Mouse (Mus musculus) embryonic fibroblast, embryonic 13.5 days (primary cell): ENCODE data around the gene Cdadc1.

Experiments used
- CTCF ChIP-seq: IDR thresholded peaks from 2 replicates; pipeline ENCODE4 v1.5.1; 2011; ENCODE audit warnings: mild to moderate bottlenecking, control low read depth, low read length, moderate library complexity, borderline replicate concordance; ENCODE audit not compliant: insufficient read depth
- POLR2A ChIP-seq: IDR thresholded peaks from 2 replicates; pipeline ENCODE4 v1.6.1; 2011; ENCODE audit warnings: low read depth, mild to moderate bottlenecking, control low read depth, low read length, moderate library complexity

GRCm38 (mm10) chr14:59604002-59604645, 6.4 kb upstream of the Cdadc1 start:
- TF ChIP-seq CTCF (no peak), POLR2A (no peak)
